Mouse (Mus musculus) heart, adult 2 months (tissue): Measurements from ENCODE around the gene Gm20736.
"Not testable (repeated sequence)": the region's sequence is repeated elsewhere in the genome, so short reads cannot be mapped to it uniquely, and the experiment has no call there.

ENCODE experiments used
- CTCF ChIP-seq: fragments of 200-600 bp; IDR thresholded peaks from 2 replicates; pipeline ENCODE4 v1.8.1; 2022; ENCODE audit warnings: antibody characterized with exemption, mild to moderate bottlenecking, moderate library complexity
- POLR2A ChIP-seq: fragments of 200-500 bp; IDR thresholded peaks from 2 replicates; pipeline ENCODE4 v1.6.1; 2011; ENCODE audit warnings: mild to moderate bottlenecking, low read depth, low read length, control low read depth; ENCODE audit not compliant: insufficient read depth

- not testable (repeated sequence) for TF ChIP-seq CTCF, POLR2A
These were observed at the start of gene Gm20736 for GRCm38 (mm10) chrY:65377390-65377789.
